Mouse (Mus musculus) Muller cell, postnatal 12 days (primary cell): ENCODE measurements around the gene Ccdc163.

ENCODE experiments used
- DNase-seq: peaks from one replicate; pipeline ENCODE4 v3.0.0-alpha.2; 2015; ENCODE audit errors: inconsistent ontology term

The Ccdc163 gene

DNA sequence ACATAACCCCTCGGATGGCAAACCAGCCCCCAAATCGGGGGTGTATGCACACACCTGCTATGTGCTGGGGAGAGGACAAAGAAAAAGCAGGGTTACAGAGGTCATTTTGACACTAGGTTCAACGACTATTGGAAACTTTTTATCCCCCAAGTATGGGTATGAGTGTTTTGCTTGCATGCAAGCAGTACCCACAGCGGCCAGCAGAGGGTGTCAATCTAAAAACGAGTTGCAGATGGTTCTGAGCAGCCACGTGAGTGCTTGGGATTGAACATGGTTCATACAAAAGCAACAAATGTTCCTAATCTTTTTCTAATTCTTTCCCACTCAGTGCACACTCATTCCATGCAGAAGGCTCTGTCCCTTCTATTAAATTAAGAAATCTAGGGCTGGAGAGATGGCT, 4.5 kb upstream of the Ccdc163 start:
- no peak for DNase-seq

DNA sequence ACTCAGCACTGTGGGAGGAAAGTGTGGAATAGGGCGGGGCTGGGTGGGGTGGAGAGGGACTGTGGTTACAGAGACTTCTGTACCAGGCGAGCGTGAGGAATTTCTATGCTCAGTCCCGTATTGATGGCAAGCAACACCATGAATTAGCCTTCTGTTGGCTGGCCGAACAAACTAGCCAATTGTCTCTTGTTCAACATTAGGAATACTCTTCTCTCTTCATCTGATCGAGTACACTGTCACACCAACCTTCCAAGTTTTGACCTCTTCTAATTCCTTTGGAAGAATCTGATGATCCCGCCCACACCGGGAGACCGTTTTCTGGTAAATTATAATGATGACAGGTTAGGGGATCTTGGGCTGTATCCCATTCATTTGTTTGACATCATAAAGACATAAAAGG, 643 bp upstream of the Ccdc163 start:
- DNase-seq: no peak

DNA sequence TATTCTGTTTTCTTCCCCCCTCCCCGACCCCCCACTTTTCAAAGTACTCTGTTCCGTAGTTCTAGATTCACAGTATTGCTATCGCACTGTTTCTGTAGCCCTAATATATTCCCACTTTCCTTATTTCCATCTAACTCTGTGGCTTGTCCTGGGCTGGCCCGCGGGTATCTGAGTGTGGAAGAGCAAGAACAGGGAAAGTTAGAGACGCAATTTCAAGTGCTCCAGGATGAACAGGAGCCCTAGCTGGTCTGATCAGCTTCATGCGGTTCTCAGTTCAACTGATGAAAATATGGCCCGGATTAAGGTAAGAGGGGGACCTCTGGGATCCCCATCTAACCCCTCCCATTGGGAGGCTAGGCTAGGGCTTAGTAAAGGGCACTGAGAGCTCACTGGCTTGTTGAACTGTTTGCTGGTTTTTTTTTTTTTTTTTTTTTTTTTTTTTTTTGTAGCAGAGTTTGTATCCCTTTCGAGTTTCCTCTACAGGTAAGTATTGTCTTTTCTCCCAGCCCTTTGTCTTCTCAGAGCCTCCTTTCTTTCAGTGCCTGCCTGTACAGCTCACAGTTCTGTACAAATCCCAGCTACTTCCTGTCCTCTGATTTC, 582 bp downstream of the Ccdc163 start:
- DNase-seq: no peak

DNA sequence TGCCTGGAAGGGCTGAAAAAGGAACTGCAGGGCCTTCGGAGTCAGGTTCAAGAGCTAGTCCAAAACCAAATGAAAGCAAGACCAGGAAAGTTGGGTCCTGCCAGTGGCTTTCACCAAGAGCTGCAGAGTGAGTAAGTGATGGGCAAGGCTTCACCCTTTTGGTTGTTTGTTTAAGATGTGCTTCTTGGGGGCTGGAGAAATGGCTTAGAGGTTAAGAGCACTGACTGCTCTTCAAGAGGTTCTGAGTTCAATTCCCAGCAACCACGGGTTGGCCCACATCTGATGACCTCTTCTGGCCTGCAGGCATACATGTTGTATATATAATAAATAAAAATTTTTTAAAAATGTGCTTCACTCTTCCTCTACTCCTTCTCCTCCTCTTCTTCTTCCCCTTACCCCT, 1.8 kb downstream of the Ccdc163 start:
- DNase-seq: no peak

DNA sequence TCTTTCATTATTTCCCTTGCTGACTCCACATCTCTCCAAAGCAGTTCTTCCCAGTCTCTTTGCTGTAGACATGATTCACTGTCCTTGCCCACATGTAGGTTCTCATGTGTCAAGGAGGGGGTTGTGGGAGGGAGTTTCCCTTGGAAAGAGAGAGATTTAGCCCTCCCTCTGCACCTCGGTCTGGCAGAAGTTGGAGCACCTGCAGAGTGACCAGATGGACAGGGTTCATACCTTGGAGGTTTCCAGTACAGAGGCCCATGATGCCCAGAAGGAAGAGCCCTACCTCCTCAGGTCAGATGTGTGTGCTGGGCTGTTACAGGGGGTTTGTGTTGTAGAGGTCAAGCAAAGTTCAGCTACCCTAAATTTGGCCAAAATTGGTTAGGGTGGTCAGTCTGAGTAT, 4.2 kb downstream of the Ccdc163 start:
- DNase-seq: no peak

DNA sequence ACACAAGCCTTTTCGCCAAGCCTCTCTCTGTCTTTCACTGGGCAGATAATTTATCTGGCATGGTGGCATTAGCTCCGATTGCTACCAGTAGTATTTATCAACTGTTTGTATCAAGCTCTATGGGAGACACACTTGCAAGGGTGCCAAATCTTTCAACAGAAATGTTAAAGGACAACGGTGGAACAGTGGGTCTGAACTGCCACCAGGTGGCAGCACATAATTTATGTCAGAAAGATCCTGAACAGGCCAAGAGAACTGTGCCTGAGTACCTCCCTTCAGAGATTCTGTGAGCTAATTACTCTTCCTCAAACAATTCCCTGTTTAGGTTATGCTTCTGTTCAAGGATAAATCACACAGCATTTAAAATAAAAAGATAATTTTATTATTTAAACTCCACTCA, 11.1 kb downstream of the Ccdc163 start:
- DNase-seq: peak; percentile 75

DNA sequence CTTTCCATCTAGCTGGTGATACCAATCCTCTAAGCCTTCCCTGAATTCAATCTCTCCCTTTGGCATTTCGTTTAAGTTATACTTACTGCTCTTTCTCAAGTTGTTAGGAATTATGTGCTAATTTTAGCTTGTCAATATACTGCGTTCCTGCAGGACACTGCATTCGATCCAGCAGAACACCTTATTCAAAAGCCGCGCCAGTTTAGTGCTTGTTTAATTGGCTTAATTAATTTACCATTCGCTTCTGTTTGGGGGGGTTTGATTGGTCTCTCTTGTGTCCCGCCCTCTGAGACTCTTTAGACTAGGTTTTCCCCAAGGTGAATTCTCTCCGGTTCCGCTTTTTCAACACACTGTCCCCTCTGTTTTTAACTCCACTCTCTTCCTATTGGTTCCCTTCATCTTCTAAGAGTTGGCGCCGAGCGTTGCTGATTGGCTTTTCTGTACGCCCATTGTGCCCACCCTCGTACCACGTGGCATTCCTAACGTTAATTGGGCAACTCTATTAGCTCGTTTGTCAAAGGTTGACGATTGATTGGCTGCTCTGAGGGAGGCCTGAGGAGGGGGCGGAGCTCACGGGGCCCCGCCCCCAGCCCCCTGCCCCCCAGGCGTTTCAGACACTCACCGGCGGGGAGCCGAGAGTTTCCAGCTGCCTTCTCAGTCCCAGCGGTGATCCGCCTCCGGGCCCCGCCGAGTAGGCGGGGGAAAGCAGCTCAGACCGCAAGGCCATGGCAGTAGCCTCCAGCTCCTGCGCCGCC, 12.2 kb downstream of the Ccdc163 start, which contains the start of gene Tesk2:
Tesk2 (plus strand) TSS at position 606 of the 755 bp plus-strand sequence.
- DNase-seq: peak; percentile 99

DNA sequence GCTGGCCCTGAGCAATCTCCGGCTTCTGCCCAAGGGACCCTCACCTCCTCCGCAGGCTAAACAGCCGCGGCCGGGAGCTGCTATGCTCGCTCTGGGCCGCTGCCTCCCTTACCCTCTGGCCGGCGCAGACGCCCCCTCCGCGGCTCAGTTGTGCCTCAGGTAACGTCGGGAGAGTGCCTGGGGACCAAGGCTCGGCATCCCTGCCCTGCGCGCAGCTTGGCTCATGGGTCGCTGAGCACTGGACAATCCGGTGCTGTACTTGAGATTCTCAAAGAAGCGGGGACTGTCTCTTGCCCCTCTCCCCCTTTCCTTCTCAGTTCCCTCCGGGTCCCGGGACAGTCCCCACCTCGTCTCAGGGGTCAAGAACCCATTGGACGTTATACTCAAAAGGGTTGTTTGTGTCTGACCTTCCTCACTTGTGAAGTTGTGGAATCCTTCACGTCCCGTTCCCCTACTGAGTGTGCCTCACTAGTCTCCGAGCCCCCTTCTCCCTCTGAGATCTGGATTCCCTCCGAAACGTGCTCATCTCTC, 12.9 kb downstream of the Ccdc163 start:
- DNase-seq: no peak

DNA sequence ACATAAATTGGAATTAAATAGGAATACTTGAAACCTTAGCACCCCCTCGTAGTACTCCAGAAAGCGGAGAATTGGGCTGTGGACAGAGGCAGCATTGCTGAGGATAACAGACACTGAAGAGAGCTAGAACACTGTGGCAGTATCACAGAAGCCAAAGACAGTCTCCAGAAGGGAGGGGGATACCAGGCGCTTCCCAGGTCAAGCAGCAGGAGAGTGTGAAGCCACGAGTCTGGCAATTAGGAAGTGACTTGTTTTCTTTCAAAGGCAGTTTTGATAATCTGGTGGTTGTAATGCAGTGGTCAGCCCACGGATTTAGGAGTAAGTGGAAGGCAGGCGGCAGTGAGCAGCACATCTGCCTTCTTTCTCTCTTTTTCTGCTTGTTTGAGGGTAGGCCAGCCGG, 13.9 kb downstream of the Ccdc163 start:
- no peak for DNase-seq

DNA sequence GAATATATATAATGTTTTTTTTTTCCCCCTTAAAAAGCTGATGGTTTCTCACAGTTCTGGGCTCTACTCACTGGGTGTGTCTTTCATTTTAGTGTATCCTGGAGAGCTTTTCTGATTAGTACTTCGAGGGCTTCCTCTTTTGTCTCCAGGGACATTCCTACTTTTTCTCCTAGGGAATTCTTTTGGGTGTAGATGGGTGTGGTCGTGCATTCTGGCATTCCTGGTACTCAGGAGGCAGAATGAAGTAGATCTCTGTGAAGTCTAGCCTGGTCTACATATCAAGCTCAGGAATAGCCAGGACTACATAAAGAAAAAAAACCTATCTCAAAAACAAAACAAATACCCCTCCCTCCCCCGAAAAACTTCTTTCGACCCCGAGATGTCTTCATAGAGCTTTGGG, 17.1 kb downstream of the Ccdc163 start:
- DNase-seq: no peak

DNA sequence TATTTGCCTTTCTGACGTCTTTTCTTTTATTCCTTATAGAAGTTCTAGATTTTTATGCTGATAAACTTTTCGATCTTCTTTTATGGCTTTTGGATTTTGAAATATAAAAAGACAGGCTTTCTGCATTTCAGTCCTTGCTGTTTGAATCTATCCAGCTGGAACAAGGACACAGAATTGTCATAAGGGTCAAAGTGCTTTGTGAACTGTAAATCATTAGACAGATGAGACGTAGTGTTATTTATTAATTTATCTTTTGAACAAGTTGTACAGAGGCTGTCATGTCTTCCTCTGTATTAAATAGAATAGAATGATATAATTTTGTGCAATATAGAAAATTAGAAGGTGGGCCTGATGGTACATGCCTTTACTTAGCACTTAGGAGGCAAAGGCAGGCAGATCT, 19.1 kb downstream of the Ccdc163 start:
- DNase-seq: no peak

DNA sequence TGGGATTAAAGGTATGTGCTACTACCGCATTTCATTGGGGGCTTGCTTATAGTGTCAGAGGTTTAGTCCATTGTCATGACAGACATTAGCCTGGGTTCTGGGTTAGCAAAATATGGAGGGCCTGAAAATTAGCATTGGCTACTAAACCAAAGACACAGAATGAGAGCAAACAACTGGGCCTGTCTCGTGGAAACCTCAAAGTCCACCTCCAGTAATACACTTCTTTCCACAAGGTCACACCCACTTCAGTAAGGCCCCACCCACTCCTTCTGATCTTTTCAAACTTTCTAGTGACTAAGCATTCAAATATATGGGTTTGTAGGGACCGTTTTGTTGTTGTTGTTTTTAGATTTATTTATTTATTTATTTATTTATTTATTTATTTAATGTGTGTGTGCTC, 21.2 kb downstream of the Ccdc163 start:
- no peak for DNase-seq

DNA sequence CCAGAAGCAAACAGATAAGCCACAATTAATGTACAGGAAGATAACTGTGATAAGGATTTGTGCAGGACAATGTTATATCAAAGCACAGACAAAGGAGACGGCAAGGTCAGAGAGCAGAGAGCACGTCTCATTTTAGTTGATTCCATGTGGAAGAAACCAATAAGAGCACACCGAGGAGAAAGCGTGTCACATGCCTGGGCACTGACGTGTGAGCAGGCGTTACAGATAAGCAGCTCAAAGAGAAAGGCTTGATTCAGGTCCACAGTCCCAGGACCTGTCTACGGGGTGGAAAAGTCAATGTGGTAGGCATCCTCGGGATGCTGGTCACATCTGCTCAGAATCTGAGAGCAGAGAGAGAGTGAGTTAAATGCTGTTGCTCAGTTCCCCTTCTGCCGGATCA, 22.8 kb downstream of the Ccdc163 start:
- no peak for DNase-seq

DNA sequence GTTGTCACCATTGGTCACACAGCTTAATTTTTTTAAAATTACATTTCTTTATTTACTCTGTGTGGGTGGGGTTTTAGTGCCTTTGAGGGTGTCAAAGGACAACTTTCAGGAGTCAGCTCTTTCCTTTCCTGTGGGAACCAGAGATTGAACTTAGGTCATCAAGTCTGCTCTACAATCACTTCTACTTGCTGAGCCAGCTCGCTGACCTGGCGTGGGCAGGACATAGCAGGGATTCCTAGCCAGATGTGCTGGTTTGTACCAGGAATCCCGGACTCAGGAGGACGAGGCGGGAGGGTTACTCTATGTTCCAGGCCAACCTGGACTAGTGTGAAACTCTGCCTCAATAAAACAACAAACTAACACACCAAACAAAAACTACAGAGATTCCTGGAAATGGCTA, 24.0 kb downstream of the Ccdc163 start:
- no peak for DNase-seq

DNA sequence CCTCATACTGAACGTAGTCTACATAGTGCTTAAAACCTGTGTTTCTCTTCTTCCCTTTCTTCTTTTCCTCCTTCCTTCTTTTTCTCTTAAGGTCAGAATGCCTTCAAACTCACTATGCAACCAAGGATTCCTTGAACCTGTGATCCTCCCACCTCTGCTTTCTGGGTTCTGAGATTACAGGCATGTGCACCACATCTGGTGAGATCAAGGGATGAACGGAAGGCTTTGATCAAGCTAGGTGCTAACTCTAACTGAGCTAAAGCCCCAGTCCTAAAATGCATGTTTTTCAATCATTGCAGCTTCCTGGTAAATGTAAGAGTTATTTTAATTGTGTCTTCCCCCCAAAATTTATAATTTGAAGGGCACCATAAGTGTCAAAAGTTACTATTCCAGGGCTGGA, 26.7 kb downstream of the Ccdc163 start:
- DNase-seq: no peak

DNA sequence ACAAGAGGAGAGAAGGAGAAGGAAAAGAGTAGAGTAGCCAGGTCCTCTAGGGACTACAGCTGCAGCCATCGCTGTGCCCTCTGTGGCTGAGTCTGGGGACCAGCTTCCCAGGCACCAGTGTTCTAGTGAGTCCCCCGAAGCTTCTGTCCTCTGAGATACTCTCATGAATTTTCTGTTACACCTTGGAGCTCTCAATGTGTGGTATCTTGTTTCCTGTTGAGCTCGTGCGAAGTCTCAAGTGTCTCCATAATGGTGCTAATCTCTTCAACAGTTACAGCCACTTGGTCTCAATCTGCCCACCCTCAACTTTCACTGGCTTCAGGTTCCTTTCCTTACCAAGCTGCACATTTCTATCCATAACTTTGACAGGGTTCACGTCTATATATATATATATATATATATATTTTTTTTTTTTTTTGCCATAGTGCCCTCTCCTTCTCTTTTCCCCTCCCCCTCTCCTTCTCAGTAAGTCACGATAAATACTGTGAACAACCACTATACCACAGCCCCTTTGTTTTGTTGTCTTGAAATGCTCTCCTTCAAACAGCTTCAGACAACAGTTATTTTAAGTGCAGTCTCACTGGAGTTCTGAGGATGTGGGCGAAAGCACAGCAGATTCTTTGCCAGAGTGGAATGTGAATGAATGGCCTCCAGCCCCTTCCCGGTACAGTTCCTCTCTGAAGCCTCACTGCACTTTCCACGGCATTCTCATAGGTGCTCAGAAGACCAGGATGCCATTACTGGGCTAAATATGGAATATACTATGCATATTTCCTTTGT, 30.9 kb downstream of the Ccdc163 start:
- no peak for DNase-seq

DNA sequence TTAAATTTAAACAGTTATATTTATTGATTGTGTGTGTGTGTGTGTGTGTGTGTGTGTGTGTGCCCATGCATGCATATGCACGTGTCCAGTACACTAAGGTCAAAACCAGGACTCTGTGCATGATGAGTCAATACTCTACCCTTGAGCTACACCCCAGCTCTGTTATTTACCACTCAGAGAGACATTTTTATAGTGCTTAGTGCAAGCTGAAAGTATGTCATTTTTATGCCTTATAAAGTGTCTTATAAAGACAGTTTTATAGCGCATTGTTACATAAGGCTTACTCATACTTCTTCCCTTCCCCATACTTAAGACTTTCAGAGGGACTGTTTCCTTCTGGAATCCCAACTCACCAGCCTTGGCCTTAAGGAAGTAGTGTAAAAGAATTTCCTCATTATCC, 41.4 kb downstream of the Ccdc163 start:
- DNase-seq: no peak

DNA sequence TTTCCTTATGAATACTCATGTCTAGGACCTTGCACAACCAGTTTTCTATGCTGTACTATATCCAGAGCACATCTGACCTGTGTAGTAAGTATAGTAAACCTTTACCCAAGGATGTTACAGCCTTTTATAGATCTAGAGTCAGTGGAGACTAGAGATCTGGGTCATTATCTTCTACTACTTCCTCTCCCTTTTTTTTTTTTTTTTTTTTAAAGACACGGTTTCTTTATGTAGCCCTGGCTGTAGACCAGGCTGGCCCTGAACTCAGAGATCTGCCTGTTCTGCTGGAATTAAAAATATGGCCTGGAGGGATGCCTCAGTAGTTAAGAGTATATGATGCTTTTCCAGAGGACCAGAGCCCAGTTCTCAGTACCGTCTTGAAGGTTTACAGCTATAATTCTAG, 53.6 kb downstream of the Ccdc163 start:
- DNase-seq: no peak

DNA sequence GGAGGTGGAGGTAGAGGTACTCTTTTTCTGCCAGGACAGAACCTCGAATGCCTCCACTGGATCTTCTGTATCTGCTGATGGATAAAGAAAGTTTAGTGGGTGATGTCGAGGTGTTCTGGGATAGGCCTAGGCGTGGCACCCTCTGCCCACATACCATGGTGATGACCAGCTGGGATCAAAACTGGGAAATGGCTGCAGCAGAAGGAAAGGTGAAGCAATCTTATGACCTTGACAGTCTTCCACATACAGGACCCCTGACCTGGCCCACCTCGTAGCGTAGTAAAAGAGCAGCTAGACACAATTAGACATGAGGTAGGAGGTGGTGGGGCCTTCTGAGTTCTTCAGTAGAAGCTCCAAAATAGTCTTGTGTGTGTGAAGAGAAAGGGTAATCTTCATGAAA, 55.7 kb downstream of the Ccdc163 start:
- DNase-seq: no peak

DNA sequence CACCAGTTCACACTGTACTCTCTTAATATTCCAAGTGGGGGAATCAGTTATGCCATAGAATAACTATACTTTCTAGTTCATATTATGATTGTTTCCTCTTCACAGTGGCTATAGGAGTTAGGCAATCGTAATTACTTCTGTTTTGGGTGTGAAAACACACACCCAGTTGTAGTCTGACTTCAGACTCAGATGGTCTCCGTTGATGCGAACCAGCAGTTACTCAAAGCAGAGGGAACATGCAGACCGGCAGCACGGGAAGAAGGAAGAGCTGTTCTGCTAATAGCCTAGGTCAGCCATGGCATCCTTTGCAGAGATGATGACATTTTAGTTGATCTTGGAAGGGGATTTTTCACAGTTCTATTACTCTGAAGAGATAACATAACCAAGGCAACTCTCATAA, 60.2 kb downstream of the Ccdc163 start:
- no peak for DNase-seq

DNA sequence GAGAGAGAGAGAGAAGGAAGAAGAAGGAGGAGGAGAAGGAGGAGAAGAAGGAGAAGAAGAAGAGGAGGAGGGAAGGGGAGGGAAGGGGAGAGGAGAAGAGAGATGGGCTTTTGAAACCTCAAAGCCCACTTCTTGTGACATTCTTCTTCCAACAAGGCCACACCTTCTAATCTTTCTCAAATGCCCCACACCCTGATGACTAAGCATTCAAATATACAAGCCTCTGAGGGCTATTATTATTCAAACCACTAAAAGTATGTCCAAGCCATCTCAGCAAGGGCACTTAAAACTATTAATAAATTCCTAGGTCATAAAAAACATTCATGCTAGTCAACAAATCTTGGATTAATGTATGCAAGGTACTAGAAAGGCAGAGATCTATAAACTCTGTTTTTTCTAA, 60.8 kb downstream of the Ccdc163 start:
- peak; percentile 50 for DNase-seq

DNA sequence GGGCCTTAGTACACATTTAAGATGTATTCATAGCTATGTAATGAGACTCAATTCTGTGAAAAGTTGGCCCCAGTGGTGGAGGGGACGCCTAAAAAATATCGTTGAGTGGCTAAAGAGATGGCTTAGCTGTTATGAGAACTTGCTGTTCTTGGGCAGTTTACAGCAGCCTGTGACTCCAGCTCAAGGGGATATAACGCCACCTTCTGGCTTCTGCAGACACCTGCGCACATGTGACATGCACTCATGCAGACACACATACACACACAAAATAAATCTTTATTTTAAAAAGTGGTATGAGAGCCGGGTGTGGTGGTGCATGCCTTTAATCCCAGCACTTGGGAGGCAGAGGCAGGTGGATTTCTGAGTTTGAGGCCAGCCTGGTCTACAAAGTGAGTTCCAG, 68.1 kb downstream of the Ccdc163 start:
- DNase-seq: no peak

DNA sequence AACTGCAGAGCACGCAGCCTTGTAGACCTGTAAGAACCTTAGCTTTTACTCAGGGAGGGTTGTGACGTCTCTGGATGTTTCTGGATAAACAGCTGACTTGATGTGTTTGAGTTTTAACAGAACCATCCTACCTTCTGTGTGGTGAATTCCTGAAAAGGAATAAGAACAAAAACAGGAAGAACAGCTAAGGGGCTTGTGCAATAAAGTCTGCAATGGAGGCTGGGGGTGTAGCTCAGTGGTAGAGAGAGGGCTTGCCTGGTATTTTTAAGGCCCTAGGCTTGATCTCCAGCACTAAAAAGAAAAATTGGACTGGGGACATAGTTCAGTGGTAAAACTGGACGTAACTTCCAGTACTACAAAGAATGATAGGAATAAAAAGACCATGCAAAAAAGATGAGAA, 68.8 kb downstream of the Ccdc163 start:
- DNase-seq: no peak
